Mouse (Mus musculus) T-helper 17 cell (primary cell): Measurements from ENCODE around the gene Col2a1.

Source experiments
- in situ Hi-C, 2 experiments: fragments of 300-600 bp; cut with MboI, MseI; formaldehyde crosslinking; loops; 1 replicate in 1 of 2; 2 replicates in 1 of 2; pipeline ENCODE4 v1.15.1; 2025; ENCODE audit warnings: high pct_unique_total_duplicates in 2 of 2

Gene Col2a1

GRCm38 (mm10) chr15:97927821-97928220 is 76.7 kb downstream of the Col2a1 start:
- in situ Hi-C loops: no loop called here

- in situ Hi-C loops: no loop called here
These were observed 77.5 kb downstream of the Col2a1 start for GRCm38 (mm10) chr15:97927018-97927417.
